Mouse (Mus musculus) heart, embryonic 11.5 days (tissue): ENCODE data around the gene Gm43951. TPM values are rescaled to one million over a fixed set of nuclear protein-coding genes. Genes with fewer than 3 reads are reported as not detected.

ENCODE experiments used
- ATAC-seq: fragments of 200-750 bp; cut with Nextera tagmentation; replicated peaks from 2 replicates; pipeline ENCODE4 v1.8.0; 2017; ENCODE audit warnings: moderate library complexity; ENCODE audit not compliant: insufficient number of reproducible peaks, low FRiP score, low TSS enrichment
- H3K27ac ChIP-seq: fragments of 300-500 bp; sonication (generic); 2 replicates; pipeline ENCODE4 v1.5.1; 2014; ENCODE audit warnings: mild to moderate bottlenecking, low read depth, low read length
- H3K27me3 ChIP-seq: fragments of 300-500 bp; sonication (generic); 2 replicates; pipeline ENCODE4 v1.6.1; 2014; ENCODE audit warnings: mild to moderate bottlenecking, low read length, mixed read lengths; ENCODE audit not compliant: control insufficient read depth, insufficient read depth
- H3K36me3 ChIP-seq: fragments of 300-500 bp; sonication (generic); 2 replicates; pipeline ENCODE4 v1.6.1; 2014; ENCODE audit warnings: mild to moderate bottlenecking, low read length, moderate library complexity, mixed read lengths; ENCODE audit not compliant: control insufficient read depth, insufficient read depth
- H3K4me1 ChIP-seq: fragments of 300-500 bp; sonication (generic); 2 replicates; pipeline ENCODE4 v1.6.1; 2014; ENCODE audit warnings: low read length; ENCODE audit not compliant: control insufficient read depth, insufficient read depth
- H3K4me2 ChIP-seq: fragments of 300-500 bp; sonication (generic); 2 replicates; pipeline ENCODE4 v1.6.1; 2014; ENCODE audit warnings: mild to moderate bottlenecking, moderate library complexity
- H3K4me3 ChIP-seq: fragments of 300-500 bp; sonication (generic); 2 replicates; pipeline ENCODE4 v1.5.1; 2014; ENCODE audit warnings: low read depth, low read length
- H3K9ac ChIP-seq: fragments of 300-500 bp; sonication (generic); 2 replicates; pipeline ENCODE4 v1.6.1; 2014; ENCODE audit warnings: mild to moderate bottlenecking, low read depth, low read length, moderate library complexity
- H3K9me3 ChIP-seq: fragments of 300-500 bp; sonication (generic); replicated peaks from 2 replicates; pipeline ENCODE4 v1.6.1; 2016; ENCODE audit warnings: low read length; ENCODE audit not compliant: control insufficient read depth
- WGBS: fragments of 180-500 bp; shearing (Covaris S2); extraction: QIAGEN DNeasy Blood & Tissue Kit; methylation state at CpG from one replicate; pipeline ENCODE4 v1.1.7; 2014; ENCODE audit not compliant: insufficient replicate concordance; 5-methylcytosine and 5-hydroxymethylcytosine counted together
- polyA plus RNA-seq: library from polyadenylated mRNA; unstranded; fragments of >200 nt; fragmentation: Nextera tagmentation; extraction: Ambion mirVana; gene quantifications from 2 replicates; pipeline ENCODE4 v1.2.1, GENCODE M21; 2014

Gm43951 gene
- polyA plus RNA-seq, 1 experiment from 2014 or later, result not detected

GRCm38 (mm10) chr11:72214591-72215409, 8.2 kb upstream of the Gm43951 start:
- H3K36me3 ChIP-seq, result peaks cover 12% of the 10 kb centered on the region
- peak overlapping the region; percentile 81 for H3K4me3 ChIP-seq
- peaks cover 9% of the 10 kb centered on the region for H3K4me1 ChIP-seq
- ATAC-seq, result peak; percentile 94
- WGBS, result 1% methylated on average over 51 of the region's 51 CpGs
- no peaks in the 10 kb centered on the region for H3K27me3 ChIP-seq
- peak overlapping the region; percentile 97 for H3K4me2 ChIP-seq
- H3K9ac ChIP-seq, result peak overlapping the region; percentile 74
- H3K27ac ChIP-seq, result peak overlapping the region; percentile 69; the same call in 1 of the 2 replicates
- H3K9me3 ChIP-seq, result no peaks in the 10 kb centered on the region

GRCm38 (mm10) chr11:72207834-72208377, 1.3 kb upstream of the Gm43951 start:
- H3K36me3 ChIP-seq, result peaks cover 12% of the 10 kb centered on the region
- H3K9me3 ChIP-seq, result no peaks in the 10 kb centered on the region
- WGBS, result 14% methylated on average over 17 of the region's 17 CpGs
- H3K9ac ChIP-seq, result peak overlapping the region; percentile 70
- no peak for ATAC-seq
- H3K4me1 ChIP-seq, result peaks cover 9% of the 10 kb centered on the region
- no peak overlapping the region for H3K27ac ChIP-seq
- no peaks in the 10 kb centered on the region for H3K27me3 ChIP-seq
- H3K4me2 ChIP-seq, result peak overlapping the region; percentile 94
- peak overlapping the region; percentile 91 for H3K4me3 ChIP-seq

GRCm38 (mm10) chr11:72207204-72207833, 679 bp upstream of the Gm43951 start, which contains the start of the genes 4933427D14Rik and Txndc17:
Gene 4933427D14Rik (minus strand): TSS chr11:72207459.
Gene Txndc17 (plus strand): TSS chr11:72207547.
- Histone ChIP-seq H3K27me3 (no peaks in the 10 kb centered on the region), H3K9ac (peak within 1 kb of the TSS; percentile 70), H3K4me3 (peak within 1 kb of the TSS; percentile 91), H3K36me3 (peaks cover 12% of the 10 kb centered on the region), H3K4me2 (peak within 1 kb of the TSS; percentile 94), H3K9me3 (no peaks in the 10 kb centered on the region), H3K4me1 (peaks cover 9% of the 10 kb centered on the region), H3K27ac (peak within 1 kb of the TSS; percentile 54; the same call in 1 of the 2 replicates)
- ATAC-seq, result peak; percentile 91
- WGBS, result under 1% methylated on average over 42 of the region's 42 CpGs

GRCm38 (mm10) chr11:72205256-72205655, 1.4 kb downstream of the Gm43951 start:
- no peaks in the 10 kb centered on the region for H3K27me3 ChIP-seq
- H3K4me2 ChIP-seq, result no peak overlapping the region
- peaks cover 9% of the 10 kb centered on the region for H3K4me1 ChIP-seq
- ATAC-seq, result no peak
- peaks cover 3% of the 10 kb centered on the region; the same call in 1 of the 2 replicates for H3K36me3 ChIP-seq
- 81% methylated on average over 6 of the region's 6 CpGs for WGBS
- no peaks in the 10 kb centered on the region for H3K9me3 ChIP-seq
- H3K27ac ChIP-seq, result no peak overlapping the region
- peak overlapping the region; percentile 91; the same call in 1 of the 2 replicates for H3K4me3 ChIP-seq
- no peak overlapping the region for H3K9ac ChIP-seq

- Histone ChIP-seq H3K4me3 (no peak overlapping the region), H3K27me3 (no peaks in the 10 kb centered on the region), H3K27ac (no peak overlapping the region), H3K9me3 (no peaks in the 10 kb centered on the region), H3K36me3 (peaks cover under 1% of the 10 kb centered on the region; the same call in 1 of the 2 replicates), H3K4me2 (no peak overlapping the region), H3K9ac (no peak overlapping the region), H3K4me1 (peaks cover 9% of the 10 kb centered on the region)
- no peak for ATAC-seq
- 88% methylated on average over 1 of the region's 1 CpGs for WGBS
Observed at GRCm38 (mm10) chr11:72203440-72203839, 3.2 kb downstream of the Gm43951 start.

GRCm38 (mm10) chr11:72196506-72196905, 10.1 kb downstream of the Gm43951 start:
- no peaks in the 10 kb centered on the region for H3K4me1 ChIP-seq
- no peak overlapping the region for H3K4me3 ChIP-seq
- H3K4me2 ChIP-seq, result no peak overlapping the region
- ATAC-seq, result no peak
- 78% methylated on average over 8 of the region's 8 CpGs for WGBS
- H3K9me3 ChIP-seq, result no peaks in the 10 kb centered on the region
- no peaks in the 10 kb centered on the region for H3K27me3 ChIP-seq
- H3K36me3 ChIP-seq, result 0 out of 2 replicates have a peak, but pooled peaks cover 2% of the 10 kb centered on the region
- no peak overlapping the region for H3K9ac ChIP-seq
- no peak overlapping the region for H3K27ac ChIP-seq

- Histone ChIP-seq H3K27me3 (no peaks in the 10 kb centered on the region), H3K9me3 (no peaks in the 10 kb centered on the region), H3K4me1 (no peaks in the 10 kb centered on the region), H3K9ac (no peak overlapping the region), H3K27ac (no peak overlapping the region), H3K36me3 (peaks cover 12% of the 10 kb centered on the region), H3K4me2 (no peak overlapping the region), H3K4me3 (no peak overlapping the region)
- ATAC-seq, result no peak
- 87% methylated on average over 2 of the region's 2 CpGs for WGBS
Observed at GRCm38 (mm10) chr11:72194259-72194658, 12.4 kb downstream of the Gm43951 start.

GRCm38 (mm10) chr11:72190857-72191256, 15.8 kb downstream of the Gm43951 start:
- H3K4me1 ChIP-seq, result no peaks in the 10 kb centered on the region
- H3K27me3 ChIP-seq, result no peaks in the 10 kb centered on the region
- no peak for ATAC-seq
- peaks cover 14% of the 10 kb centered on the region for H3K36me3 ChIP-seq
- no peak overlapping the region for H3K4me3 ChIP-seq
- no peak overlapping the region for H3K27ac ChIP-seq
- no peak overlapping the region for H3K9ac ChIP-seq
- H3K9me3 ChIP-seq, result no peaks in the 10 kb centered on the region
- no peak overlapping the region for H3K4me2 ChIP-seq
- 85% methylated on average over 1 of the region's 1 CpGs for WGBS
